Comparison of ENCODE assay signal across 8 mouse cellular contexts in genomic region chr8:126825877-126826276, GRCm38 (mm10).
DNase-seq lines count a peak whose midpoint lies in the region; ATAC-seq and TF ChIP-seq lines count a peak whose summit lies in the region.

No protein-coding gene starts in this region.

- no peak overlapping the region for H3K9ac ChIP-seq in heart, adult 2 months (ENCODE audit: low read depth, low read length)
- peak overlapping the region; percentile 67 for H3K9ac ChIP-seq in hindbrain, embryonic 13.5 days
- no peak overlapping the region for H3K9ac ChIP-seq in limb, embryonic 15.5 days
- peak overlapping the region; percentile 39; the same call in 1 of the 2 replicates for H3K9ac ChIP-seq in neural tube, embryonic 14.5 days (replicated peaks; ENCODE audit: low read depth, low read length)

- peaks cover 39% of the 10 kb centered on the region for H3K4me1 ChIP-seq in heart, adult 2 months (ENCODE audit: control insufficient read depth, insufficient read depth, low read length)
- peaks cover 66% of the 10 kb centered on the region for H3K4me1 ChIP-seq in embryonic facial prominence, embryonic 10.5 days
- H3K4me1 ChIP-seq in hindbrain, embryonic 13.5 days (replicated peaks): peaks cover 42% of the 10 kb centered on the region
- H3K4me1 ChIP-seq in limb, embryonic 15.5 days: peaks cover 57% of the 10 kb centered on the region
- H3K4me1 ChIP-seq in neural tube, embryonic 14.5 days (ENCODE audit: control insufficient read depth, insufficient read depth, low read length): peaks cover 16% of the 10 kb centered on the region

- ATAC-seq in hindbrain, embryonic 13.5 days (ENCODE audit: low FRiP score): peak; percentile 83
- ATAC-seq in limb, embryonic 15.5 days (ENCODE audit: insufficient number of reproducible peaks, low FRiP score, low TSS enrichment, low read depth): no peak
- ATAC-seq in neural tube, embryonic 14.5 days (ENCODE audit: low read depth): peak; percentile 80; the same call in 1 of the 2 replicates

- no peaks in the 10 kb centered on the region for H3K79me2 ChIP-seq in heart, adult 2 months (replicated peaks; ENCODE audit: control insufficient read depth, insufficient read depth, low read length)

- peak in 1 of 2 experiments; percentile 44 for DNase-seq in heart, adult 2 months
- no peak for DNase-seq in heart, postnatal 25 days (ENCODE audit: low spot score)
- DNase-seq in embryonic facial prominence, embryonic 10.5 days (ENCODE audit: low spot score): peak; percentile 84
- DNase-seq in ovary, adult 18-20 months (ENCODE audit: low spot score): no peak
- no peak for DNase-seq in T-cell, adult 2 months (ENCODE audit: low spot score)

- no peak overlapping the region for H3K4me3 ChIP-seq in heart, adult 2 months
- H3K4me3 ChIP-seq in embryonic facial prominence, embryonic 10.5 days: peak overlapping the region; percentile 36
- H3K4me3 ChIP-seq in hindbrain, embryonic 13.5 days: no peak overlapping the region
- H3K4me3 ChIP-seq in limb, embryonic 15.5 days: no peak overlapping the region
- no peak overlapping the region for H3K4me3 ChIP-seq in neural tube, embryonic 14.5 days (ENCODE audit: low read depth, low read length)

- intact Hi-C loops in heart, adult 2 months (cut with DNase I): loop anchor here (1.0 to 2.0 kb wide), 3 partner anchors 21 to 90 kb away; no protein-coding TSS in a partner anchor
- intact Hi-C loops in heart, postnatal 25 days (cut with DNase I): no loop called here

- peaks cover 3% of the 10 kb centered on the region; the same call in 1 of the 2 replicates for H3K36me3 ChIP-seq in heart, adult 2 months (ENCODE audit: control insufficient read depth, insufficient read depth, low read length)
- no peaks in the 10 kb centered on the region for H3K36me3 ChIP-seq in embryonic facial prominence, embryonic 10.5 days (replicated peaks)
- no peaks in the 10 kb centered on the region for H3K36me3 ChIP-seq in hindbrain, embryonic 13.5 days
- no peaks in the 10 kb centered on the region for H3K36me3 ChIP-seq in limb, embryonic 15.5 days
- H3K36me3 ChIP-seq in neural tube, embryonic 14.5 days (ENCODE audit: control insufficient read depth, insufficient read depth, low read length): no peaks in the 10 kb centered on the region

- TF ChIP-seq CTCF in heart, adult 2 months (IDR thresholded peaks at IDR 0.05): no peak

- WGBS in heart, adult 2 months: 29% methylated on average over 3 of the region's 3 CpGs
- WGBS in embryonic facial prominence, embryonic 10.5 days: 10% methylated on average over 3 of the region's 3 CpGs
- WGBS in hindbrain, embryonic 13.5 days: 13% methylated on average over 3 of the region's 3 CpGs
- WGBS in limb, embryonic 15.5 days: 11% methylated on average over 3 of the region's 3 CpGs
- 12% methylated on average over 3 of the region's 3 CpGs for WGBS in neural tube, embryonic 14.5 days

- no peaks in the 10 kb centered on the region for H3K27me3 ChIP-seq in heart, adult 2 months (ENCODE audit: control insufficient read depth, insufficient read depth, low read length)
- no peaks in the 10 kb centered on the region for H3K27me3 ChIP-seq in embryonic facial prominence, embryonic 10.5 days (replicated peaks; ENCODE audit: low read depth, poor library complexity, severe bottlenecking)
- H3K27me3 ChIP-seq in hindbrain, embryonic 13.5 days: no peaks in the 10 kb centered on the region
- H3K27me3 ChIP-seq in limb, embryonic 15.5 days: no peaks in the 10 kb centered on the region
- no peaks in the 10 kb centered on the region for H3K27me3 ChIP-seq in neural tube, embryonic 14.5 days (ENCODE audit: control insufficient read depth, insufficient read depth, low read length)

- H3K9me3 ChIP-seq in embryonic facial prominence, embryonic 10.5 days: no peaks in the 10 kb centered on the region
- H3K9me3 ChIP-seq in hindbrain, embryonic 13.5 days: no peaks in the 10 kb centered on the region
- H3K9me3 ChIP-seq in limb, embryonic 15.5 days: no peaks in the 10 kb centered on the region
- H3K9me3 ChIP-seq in neural tube, embryonic 14.5 days (ENCODE audit: control insufficient read depth, low read length): no peaks in the 10 kb centered on the region

- H3K27ac ChIP-seq in heart, adult 2 months: peak overlapping the region; percentile 91
- peak overlapping the region; percentile 97 for H3K27ac ChIP-seq in embryonic facial prominence, embryonic 10.5 days (replicated peaks)
- peak overlapping the region; percentile 97 for H3K27ac ChIP-seq in hindbrain, embryonic 13.5 days
- H3K27ac ChIP-seq in limb, embryonic 15.5 days: peak overlapping the region; percentile 96
- H3K27ac ChIP-seq in neural tube, embryonic 14.5 days (ENCODE audit: low read depth, low read length): peak overlapping the region; percentile 97

- TF ChIP-seq POLR2A in heart, adult 2 months (IDR thresholded peaks at IDR 0.05; ENCODE audit: insufficient read depth, low read depth, low read length): no peak

- H3K4me2 ChIP-seq in hindbrain, embryonic 13.5 days: no peak overlapping the region; the same call in 1 of the 2 replicates
- peak overlapping the region; percentile 19; the same call in 1 of the 2 replicates for H3K4me2 ChIP-seq in limb, embryonic 15.5 days
- H3K4me2 ChIP-seq in neural tube, embryonic 14.5 days (ENCODE audit: low read depth, low read length): peak overlapping the region; percentile 27; the same call in 1 of the 2 replicates

- TF ChIP-seq EP300 in heart, adult 2 months (IDR thresholded peaks at IDR 0.05; ENCODE audit: insufficient read depth, low read depth, low read length): 0 out of 2 replicates have a peak, but pooled peaks have one; percentile 43

Comparison
In these comparisons a context has a peak if more than half of its experiments do, and no peak if none do; other contexts are left out.
1. H3K9ac ChIP-seq: peak in hindbrain, embryonic 13.5 days (single experiment) and neural tube, embryonic 14.5 days (single experiment); none in heart, adult 2 months (single experiment) and limb, embryonic 15.5 days (single experiment).
2. Peak in every context shown above with its lines, with median percentiles within 50 percentile points of each other: H3K27ac ChIP-seq.